Mouse (Mus musculus) heart, postnatal 0 days (tissue): Measurements from ENCODE around the gene Hspb7. TPM values are rescaled to one million over a fixed set of nuclear protein-coding genes. Genes with fewer than 3 reads are reported as not detected.

Source experiments
- ATAC-seq: fragments of 200-750 bp; cut with Nextera tagmentation; 2 replicates; pipeline ENCODE4 v1.8.0; 2017; ENCODE audit warnings: low read depth, moderate number of reproducible peaks, moderate library complexity; ENCODE audit not compliant: insufficient read depth
- DNase-seq: peaks from one replicate; pipeline ENCODE4 v3.0.0-alpha.2; 2016; ENCODE audit warnings: low spot score
- H3K27ac ChIP-seq: fragments of 300-500 bp; sonication (generic); 2 replicates; pipeline ENCODE4 v1.5.1; 2014; ENCODE audit warnings: low read depth, mild to moderate bottlenecking
- H3K27me3 ChIP-seq: fragments of 300-500 bp; sonication (generic); 2 replicates; pipeline ENCODE4 v1.6.1; 2014; ENCODE audit warnings: low read length, mixed read lengths; ENCODE audit not compliant: control insufficient read depth, insufficient read depth
- H3K36me3 ChIP-seq: fragments of 300-500 bp; sonication (generic); replicated peaks from 2 replicates; pipeline ENCODE4 v1.6.1; 2014; ENCODE audit warnings: low read length, mixed read lengths; ENCODE audit not compliant: control insufficient read depth, insufficient read depth
- H3K4me1 ChIP-seq: fragments of 300-500 bp; sonication (generic); 2 replicates; pipeline ENCODE4 v1.6.1; 2014; ENCODE audit warnings: antibody characterized with exemption; ENCODE audit not compliant: control insufficient read depth, insufficient read depth
- H3K4me2 ChIP-seq: fragments of 300-500 bp; sonication (generic); 2 replicates; pipeline ENCODE4 v1.6.1; 2014; ENCODE audit warnings: low read depth, mild to moderate bottlenecking, low read length, moderate library complexity
- H3K4me3 ChIP-seq: fragments of 300-500 bp; sonication (generic); 2 replicates; pipeline ENCODE4 v1.5.1; 2014; ENCODE audit warnings: low read depth, low read length
- H3K9ac ChIP-seq: fragments of 300-500 bp; sonication (generic); replicated peaks from 2 replicates; pipeline ENCODE4 v1.6.1; 2014; ENCODE audit warnings: low read depth, low read length, mixed read lengths
- H3K9me3 ChIP-seq: fragments of 300-500 bp; sonication (generic); replicated peaks from 2 replicates; pipeline ENCODE4 v1.6.1; 2016; ENCODE audit warnings: low read length; ENCODE audit not compliant: control insufficient read depth
- CTCF ChIP-seq: IDR thresholded peaks from 2 replicates; pipeline ENCODE4 v1.5.1; 2016; ENCODE audit warnings: antibody characterized with exemption, control low read depth, low read depth
- EP300 ChIP-seq: IDR thresholded peaks from 2 replicates; pipeline ENCODE4 v1.6.1; 2016; ENCODE audit warnings: antibody characterized with exemption, low read depth
- WGBS: fragments of 180-500 bp; shearing (Covaris S2); extraction: QIAGEN DNeasy Blood & Tissue Kit; methylation state at CpG from one replicate; pipeline ENCODE4 v1.1.7; 2014; 5-methylcytosine and 5-hydroxymethylcytosine counted together
- polyA plus RNA-seq: library from polyadenylated mRNA; unstranded; fragments of >200 nt; fragmentation: Nextera tagmentation; extraction: Ambion mirVana; gene quantifications from 2 replicates; pipeline ENCODE4 v1.2.1, GENCODE M21; 2015
- total RNA-seq: library from RNA; depleted of rRNA; stranded (reverse); fragments of >200 nt; gene quantifications from 2 replicates; pipeline ENCODE4 v1.2.3, GENCODE M21; 2014; ENCODE audit warnings: low replicate concordance

The Hspb7 gene
- total and polyA plus RNA-seq, 2 experiments from 2014 or later, result 195 to 556 TPM

DNA sequence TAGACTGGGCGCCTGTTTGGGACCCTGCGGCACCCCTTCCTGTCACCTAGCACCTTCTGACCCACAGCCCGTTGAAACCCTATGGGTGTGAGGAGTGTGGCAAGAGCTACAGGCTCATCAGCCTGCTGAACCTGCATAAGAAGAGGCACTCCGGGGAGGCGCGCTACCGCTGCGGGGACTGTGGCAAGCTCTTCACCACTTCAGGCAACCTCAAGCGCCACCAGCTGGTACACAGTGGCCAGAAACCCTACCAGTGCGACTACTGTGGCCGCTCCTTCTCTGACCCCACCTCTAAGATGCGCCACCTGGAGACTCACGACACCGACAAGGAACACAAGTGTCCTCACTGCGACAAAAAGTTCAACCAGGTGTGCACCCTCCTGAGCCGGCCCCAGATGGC lies 44.1 kb downstream of the Hspb7 start:
- WGBS, result 77% methylated on average over 16 of the region's 16 CpGs
- Histone ChIP-seq H3K27me3 (no peaks in the 10 kb centered on the region), H3K4me1 (no peaks in the 10 kb centered on the region), H3K4me2 (no peak overlapping the region), H3K9me3 (no peaks in the 10 kb centered on the region), H3K4me3 (no peak overlapping the region), H3K36me3 (peaks cover 80% of the 10 kb centered on the region), H3K27ac (no peak overlapping the region), H3K9ac (no peak overlapping the region)
- DNase-seq, result no peak
- ATAC-seq, result no peak
- TF ChIP-seq CTCF (no peak), EP300 (no peak)

GRCm38 (mm10) chr4:141465512-141466288 lies 45.1 kb downstream of the Hspb7 start:
- no peak overlapping the region for H3K4me3 ChIP-seq
- no peak for DNase-seq
- TF ChIP-seq EP300 (no peak), CTCF (no peak)
- WGBS, result 90% methylated on average over 34 of the region's 34 CpGs
- peaks cover 90% of the 10 kb centered on the region for H3K36me3 ChIP-seq
- H3K4me1 ChIP-seq, result no peaks in the 10 kb centered on the region
- no peak for ATAC-seq
- no peak overlapping the region for H3K9ac ChIP-seq
- no peak overlapping the region for H3K27ac ChIP-seq
- H3K9me3 ChIP-seq, result no peaks in the 10 kb centered on the region
- H3K4me2 ChIP-seq, result no peak overlapping the region
- H3K27me3 ChIP-seq, result no peaks in the 10 kb centered on the region

- 87% methylated on average over 16 of the region's 16 CpGs for WGBS
Observed at GRCm38 (mm10) chr4:141466289-141466795, 45.8 kb downstream of the Hspb7 start.

DNA sequence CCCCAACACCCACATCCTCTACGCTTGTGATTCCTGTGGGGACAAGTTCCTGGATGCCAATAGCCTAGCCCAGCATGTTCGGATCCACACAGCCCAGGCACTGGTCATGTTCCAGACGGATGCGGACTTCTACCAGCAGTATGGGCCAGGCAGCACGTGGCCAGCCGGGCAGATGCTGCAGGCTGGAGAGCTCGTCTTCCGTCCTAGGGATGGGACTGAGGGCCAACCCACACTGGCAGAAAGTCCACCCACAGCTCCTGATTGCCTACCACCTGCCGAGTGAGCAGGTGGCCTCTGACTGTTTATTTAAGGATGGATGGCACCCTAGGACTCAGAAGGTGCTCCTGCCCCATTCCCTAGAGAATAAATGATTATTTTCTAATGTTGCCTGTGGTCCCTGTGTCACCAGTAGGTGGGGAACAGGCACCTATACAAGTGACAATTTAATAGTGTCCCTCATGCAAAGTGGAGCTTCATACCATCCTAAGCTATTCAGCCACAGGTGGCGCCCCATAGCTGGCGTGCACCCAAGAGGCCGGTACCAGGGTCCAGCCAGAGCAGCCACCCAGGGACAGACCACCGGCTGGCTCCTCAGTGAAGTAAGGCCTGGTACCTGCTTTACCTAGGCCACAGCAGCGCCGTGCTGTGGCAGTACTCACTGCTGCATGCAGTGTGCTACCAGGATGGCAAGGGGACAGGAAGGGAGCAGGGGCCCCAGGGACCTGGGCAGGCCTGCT lies 46.4 kb downstream of the Hspb7 start:
- ATAC-seq (no peak), DNase-seq (no peak)
- peak; percentile 18; the same call in 1 of the 2 replicates for TF ChIP-seq CTCF
- no peak for TF ChIP-seq EP300
- no peaks in the 10 kb centered on the region; the same call in 1 of the 2 replicates for H3K9me3 ChIP-seq
- H3K9ac ChIP-seq, result no peak overlapping the region
- no peak overlapping the region for H3K4me2 ChIP-seq
- H3K27ac ChIP-seq, result no peak overlapping the region
- 77% methylated on average over 15 of the region's 15 CpGs for WGBS
- H3K27me3 ChIP-seq, result no peaks in the 10 kb centered on the region
- no peak overlapping the region for H3K4me3 ChIP-seq
- H3K4me1 ChIP-seq, result no peaks in the 10 kb centered on the region
- H3K36me3 ChIP-seq, result peaks cover 98% of the 10 kb centered on the region

More at GRCm38 (mm10) chr4:141466289-141466795, 45.8 kb downstream of the Hspb7 start:
- H3K4me1 ChIP-seq, result no peaks in the 10 kb centered on the region
- no peak overlapping the region for H3K27ac ChIP-seq
- no peak for TF ChIP-seq CTCF
- TF ChIP-seq EP300, result no peak
- DNase-seq (no peak), ATAC-seq (no peak)
- H3K36me3 ChIP-seq, result peaks cover 96% of the 10 kb centered on the region
- H3K27me3 ChIP-seq, result no peaks in the 10 kb centered on the region
- H3K4me3 ChIP-seq, result no peak overlapping the region
- no peak overlapping the region for H3K9ac ChIP-seq
- H3K9me3 ChIP-seq, result no peaks in the 10 kb centered on the region; the same call in 1 of the 2 replicates
- no peak overlapping the region for H3K4me2 ChIP-seq

GRCm38 (mm10) chr4:141467581-141467927 lies 47.0 kb downstream of the Hspb7 start:
- Histone ChIP-seq H3K4me3 (no peak overlapping the region), H3K9ac (no peak overlapping the region), H3K4me1 (no peaks in the 10 kb centered on the region), H3K27me3 (no peaks in the 10 kb centered on the region), H3K36me3 (peaks cover 98% of the 10 kb centered on the region), H3K9me3 (no peaks in the 10 kb centered on the region; the same call in 1 of the 2 replicates), H3K27ac (no peak overlapping the region), H3K4me2 (no peak overlapping the region)
- TF ChIP-seq EP300 (no peak), CTCF (no peak)
- DNase-seq, result no peak
- no peak for ATAC-seq
- WGBS, result 75% methylated on average over 6 of the region's 6 CpGs
